Mouse (Mus musculus): ENCODE measurements around the gene Arg1.

The Arg1 gene

DNA sequence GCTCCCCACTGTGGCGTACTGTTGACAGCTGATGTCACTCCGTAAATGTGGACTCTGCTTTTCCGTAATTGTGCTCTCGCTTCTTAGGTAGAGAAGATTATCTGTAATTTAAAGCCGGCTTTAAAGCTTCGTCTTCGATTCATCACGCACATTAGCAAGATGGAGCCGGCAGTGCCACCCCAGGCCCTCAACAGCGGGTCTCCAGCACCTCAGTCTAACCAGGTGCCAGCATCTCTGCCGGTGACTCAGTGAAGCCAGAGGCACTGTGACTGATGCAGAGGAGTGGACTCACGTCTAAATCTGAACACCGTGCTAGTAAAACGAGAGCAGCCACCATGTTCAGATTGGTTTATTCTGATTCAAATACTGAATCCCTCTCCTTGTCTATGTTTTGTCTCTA, 14.7 kb downstream of the Arg1 start:
- no peak for DNase-seq (ENCODE audit: low read depth)

GRCm38 (mm10) chr10:24911199-24911598, 16.1 kb downstream of the Arg1 start:
- no peak for DNase-seq (ENCODE audit: low read depth)

GRCm38 (mm10) chr10:24905627-24906026, 21.7 kb downstream of the Arg1 start:
- no peak for DNase-seq (ENCODE audit: low read depth)

- no peak for DNase-seq (ENCODE audit: low read depth)
Measured at GRCm38 (mm10) chr10:24895927-24896326, 31.4 kb downstream of the Arg1 start.

- no peak for DNase-seq (ENCODE audit: low read depth)
Measured at GRCm38 (mm10) chr10:24888343-24888742, 38.9 kb downstream of the Arg1 start.

DNA sequence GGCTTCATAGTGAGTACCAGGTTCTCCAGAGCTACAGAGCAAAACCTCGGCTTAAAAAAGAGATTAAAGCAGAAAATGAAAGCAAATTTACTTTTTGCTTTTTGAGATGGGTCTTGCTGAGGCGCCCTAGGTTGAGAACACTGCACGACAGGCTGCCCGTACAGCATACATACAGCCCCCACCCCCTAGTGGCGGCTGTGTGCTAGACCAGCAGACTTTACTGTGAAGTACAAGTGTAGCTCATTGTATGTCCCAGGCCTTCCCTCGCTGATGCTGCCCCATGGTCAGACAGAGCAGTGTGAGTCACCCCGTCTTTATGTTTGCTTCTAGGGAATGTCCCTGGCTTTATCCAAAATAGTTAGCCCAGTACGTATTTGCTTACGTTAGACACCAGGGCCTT, 41.3 kb downstream of the Arg1 start:
- peak; percentile 5 for DNase-seq (ENCODE audit: low read depth)

DNA sequence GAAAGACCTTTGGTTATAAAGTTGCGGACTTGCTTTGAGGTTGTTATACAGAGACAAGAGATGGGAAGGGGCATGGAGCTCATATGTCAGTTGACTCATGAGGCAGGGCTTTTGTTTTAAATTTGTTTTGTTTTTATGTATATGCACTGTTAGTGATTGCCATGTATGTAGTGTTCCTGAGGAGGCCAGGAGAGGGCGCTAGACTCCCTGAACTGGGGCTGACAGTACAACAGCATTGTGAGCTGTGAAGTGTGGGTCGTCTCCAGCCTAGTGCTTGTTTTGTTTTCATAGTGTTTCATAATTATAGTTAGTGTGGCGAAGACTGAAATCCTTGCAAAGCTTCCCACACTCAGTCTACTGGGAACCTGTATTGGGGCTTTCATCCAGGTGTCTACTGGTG, 53.7 kb downstream of the Arg1 start:
- no peak for DNase-seq (ENCODE audit: low read depth)

DNA sequence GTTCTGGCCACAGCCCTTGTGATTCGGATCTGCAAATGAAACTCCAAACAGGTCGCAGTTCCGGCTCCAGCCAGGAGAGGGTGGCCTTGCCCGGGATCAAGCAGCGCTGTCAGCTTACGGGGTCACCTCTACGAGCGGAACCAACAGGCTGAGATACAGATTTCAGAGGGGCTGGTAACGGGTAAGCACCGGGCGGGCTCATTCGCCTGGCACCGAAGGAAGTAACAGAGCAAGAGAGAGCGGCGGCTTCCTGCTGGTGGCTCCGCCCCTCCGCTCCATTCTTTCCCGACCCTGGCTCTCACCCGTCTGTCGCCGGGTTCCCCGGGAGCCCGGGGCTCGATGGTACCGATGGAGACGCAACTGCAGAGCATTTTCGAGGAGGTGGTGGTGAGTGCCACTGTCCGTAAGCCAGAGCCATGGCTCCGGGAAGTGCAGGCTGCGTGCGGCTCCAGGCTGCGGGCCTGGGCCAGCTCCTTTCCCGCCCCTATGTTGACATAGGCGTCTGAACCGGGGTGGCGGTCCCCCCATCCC, 57.5 kb downstream of the Arg1 start, which contains the start of gene Med23:
Gene Med23 (plus strand): TSS at position 227 of the 531 bp plus-strand sequence.
- peak; percentile 97 for DNase-seq (ENCODE audit: low read depth)
